Mouse (Mus musculus): ENCODE data around the gene Ptcd2. TPM values are rescaled to one million over a fixed set of nuclear protein-coding genes. Genes with fewer than 3 reads are reported as not detected.
A peak's percentile ranks its signal among the peaks of the same experiment; 100 is the strongest.

The Ptcd2 gene
- polyA plus RNA-seq, 1 experiment from 2014 or later: 59.4 TPM

DNA sequence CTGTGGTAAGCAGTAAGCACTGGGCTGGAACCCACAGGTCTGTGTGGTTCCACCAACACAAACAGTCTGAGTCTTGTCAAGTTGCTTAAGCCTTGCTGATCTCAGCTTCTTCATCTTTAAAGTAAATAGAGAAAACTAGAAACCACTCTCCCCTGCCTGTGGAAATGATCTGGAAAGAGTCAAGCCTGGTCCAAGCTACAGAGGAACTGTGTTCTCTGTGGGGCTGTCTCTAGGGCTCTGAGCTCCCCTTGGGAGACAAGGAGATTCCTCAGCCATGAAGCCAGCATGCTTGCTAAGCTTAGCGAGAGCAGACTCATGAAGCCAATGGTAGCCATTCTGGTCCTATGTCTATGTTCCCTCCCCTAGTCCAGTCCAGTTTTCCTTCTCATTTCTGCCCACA is 33.7 kb upstream of the Ptcd2 start:
- no peak overlapping the region for H3K4me2 ChIP-seq (ENCODE audit: low read length)
- ATAC-seq: no peak
- H3K4me3 ChIP-seq (ENCODE audit: low read length): no peak overlapping the region
- no peaks in the 10 kb centered on the region for H3K9me3 ChIP-seq (ENCODE audit: control insufficient read depth, low read length)
- no peaks in the 10 kb centered on the region for H3K36me3 ChIP-seq (ENCODE audit: control insufficient read depth, insufficient read depth, low read length)
- 100% methylated on average over 1 of the region's 1 CpGs for WGBS
- H3K27ac ChIP-seq (ENCODE audit: low read depth, low read length): no peak overlapping the region
- no peak overlapping the region for H3K9ac ChIP-seq (ENCODE audit: low read depth, low read length)
- no peaks in the 10 kb centered on the region for H3K27me3 ChIP-seq (replicated peaks; ENCODE audit: control insufficient read depth, insufficient read depth, low read length)
- H3K4me1 ChIP-seq (ENCODE audit: control insufficient read depth, insufficient read depth, low read depth, low read length): no peaks in the 10 kb centered on the region

DNA sequence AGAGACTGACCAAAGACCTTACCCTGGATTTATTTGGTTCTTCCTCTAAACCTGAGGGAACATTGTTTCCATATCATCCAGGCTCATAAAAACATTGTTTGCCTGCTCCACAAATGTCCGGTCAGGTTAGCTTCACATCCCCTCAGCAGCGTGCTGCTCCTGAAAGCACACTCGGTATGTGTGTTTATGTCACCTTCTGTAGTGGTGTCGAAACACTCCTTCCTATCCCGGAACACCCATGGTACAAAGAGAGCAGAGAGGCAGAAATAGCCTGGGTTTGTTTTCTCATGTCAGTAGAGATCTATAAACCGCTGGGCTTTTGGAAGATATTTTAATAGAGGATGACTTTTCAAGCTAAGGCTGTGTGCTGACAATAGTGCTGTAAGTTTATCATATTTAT is 32.5 kb upstream of the Ptcd2 start:
- WGBS: 91% methylated on average over 6 of the region's 6 CpGs
- H3K27ac ChIP-seq (ENCODE audit: low read depth, low read length): no peak overlapping the region
- H3K9me3 ChIP-seq (ENCODE audit: control insufficient read depth, low read length): no peaks in the 10 kb centered on the region
- no peaks in the 10 kb centered on the region for H3K36me3 ChIP-seq (ENCODE audit: control insufficient read depth, insufficient read depth, low read length)
- no peak for ATAC-seq
- no peaks in the 10 kb centered on the region for H3K27me3 ChIP-seq (replicated peaks; ENCODE audit: control insufficient read depth, insufficient read depth, low read length)
- H3K4me2 ChIP-seq (ENCODE audit: low read length): no peak overlapping the region
- H3K4me3 ChIP-seq (ENCODE audit: low read length): no peak overlapping the region
- H3K9ac ChIP-seq (ENCODE audit: low read depth, low read length): no peak overlapping the region
- no peaks in the 10 kb centered on the region for H3K4me1 ChIP-seq (ENCODE audit: control insufficient read depth, insufficient read depth, low read depth, low read length)

DNA sequence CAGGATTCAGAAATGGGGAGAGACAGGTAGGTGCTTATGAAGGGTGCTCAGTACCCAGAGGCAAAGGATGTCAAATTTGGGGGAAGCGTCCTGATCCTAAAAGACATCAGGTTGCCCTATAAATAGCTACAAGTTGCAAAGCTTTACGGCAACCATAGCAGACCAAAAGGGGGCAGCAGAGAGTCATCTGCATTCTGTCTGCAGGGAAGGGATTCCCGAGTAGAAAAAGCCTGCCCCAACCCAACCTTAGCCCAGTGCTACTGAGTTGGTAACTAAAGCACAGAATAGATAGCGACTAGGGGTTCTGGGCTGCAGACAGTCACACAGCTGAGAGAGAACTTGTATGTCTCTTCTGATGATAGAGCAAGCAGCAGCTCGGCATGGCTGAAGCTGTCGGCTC is 31.0 kb upstream of the Ptcd2 start:
- ATAC-seq: peak; percentile 83
- WGBS: 37% methylated on average over 6 of the region's 6 CpGs
- no peaks in the 10 kb centered on the region for H3K4me1 ChIP-seq (ENCODE audit: control insufficient read depth, insufficient read depth, low read depth, low read length)
- no peaks in the 10 kb centered on the region for H3K36me3 ChIP-seq (ENCODE audit: control insufficient read depth, insufficient read depth, low read length)
- H3K27ac ChIP-seq (ENCODE audit: low read depth, low read length): no peak overlapping the region
- H3K9ac ChIP-seq (ENCODE audit: low read depth, low read length): no peak overlapping the region
- H3K4me2 ChIP-seq (ENCODE audit: low read length): no peak overlapping the region
- H3K27me3 ChIP-seq (replicated peaks; ENCODE audit: control insufficient read depth, insufficient read depth, low read length): no peaks in the 10 kb centered on the region
- H3K4me3 ChIP-seq (ENCODE audit: low read length): no peak overlapping the region
- H3K9me3 ChIP-seq (ENCODE audit: control insufficient read depth, low read length): no peaks in the 10 kb centered on the region

DNA sequence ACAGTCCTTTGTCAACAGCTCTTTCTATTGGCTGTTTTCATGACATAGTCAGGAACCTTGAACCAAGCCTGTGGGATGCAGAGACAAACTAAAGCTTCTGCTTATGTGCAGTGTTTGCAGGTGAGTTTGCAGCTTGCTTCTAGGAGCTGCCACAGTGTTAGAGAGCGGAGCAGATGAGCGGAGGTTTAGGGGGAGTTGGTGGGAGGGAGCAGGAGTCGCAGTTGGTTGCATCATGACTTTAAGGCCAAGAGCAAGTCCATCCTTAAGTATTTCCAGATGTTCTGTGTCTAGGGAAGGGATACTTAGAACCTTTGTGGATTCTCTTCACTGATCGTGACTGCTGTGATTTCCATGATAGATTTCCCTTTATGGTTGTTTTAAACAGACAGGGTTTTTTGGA is 29.7 kb upstream of the Ptcd2 start:
- Histone ChIP-seq H3K9me3 (ENCODE audit: control insufficient read depth, low read length) (no peaks in the 10 kb centered on the region), H3K27me3 (replicated peaks; ENCODE audit: control insufficient read depth, insufficient read depth, low read length) (no peaks in the 10 kb centered on the region), H3K4me2 (ENCODE audit: low read length) (no peak overlapping the region), H3K27ac (ENCODE audit: low read depth, low read length) (no peak overlapping the region), H3K9ac (ENCODE audit: low read depth, low read length) (no peak overlapping the region), H3K4me1 (ENCODE audit: control insufficient read depth, insufficient read depth, low read depth, low read length) (no peaks in the 10 kb centered on the region), H3K36me3 (ENCODE audit: control insufficient read depth, insufficient read depth, low read length) (no peaks in the 10 kb centered on the region), H3K4me3 (ENCODE audit: low read length) (no peak overlapping the region)
- ATAC-seq: no peak
- 78% methylated on average over 4 of the region's 4 CpGs for WGBS

DNA sequence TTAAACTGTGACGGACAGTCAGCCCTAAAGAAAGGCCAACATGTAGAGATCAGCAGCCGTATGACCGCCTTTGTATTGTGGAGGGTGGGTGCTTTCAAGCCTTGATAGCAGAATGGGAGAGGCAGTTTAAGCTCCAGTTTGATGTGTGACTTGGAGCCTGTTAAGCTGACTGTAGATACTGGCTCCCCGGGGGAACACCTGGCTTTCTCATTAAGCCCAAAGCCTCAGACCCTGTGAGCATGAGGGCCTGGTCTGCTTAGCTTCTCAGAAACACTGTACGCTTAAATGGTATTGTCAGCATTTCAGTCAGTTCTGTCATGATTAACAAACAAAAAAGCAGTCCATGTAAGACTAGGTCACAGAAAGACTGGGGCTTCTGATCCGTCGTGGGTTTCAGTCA is 29.2 kb upstream of the Ptcd2 start:
- Histone ChIP-seq H3K9me3 (ENCODE audit: control insufficient read depth, low read length) (no peaks in the 10 kb centered on the region), H3K4me3 (ENCODE audit: low read length) (no peak overlapping the region), H3K9ac (ENCODE audit: low read depth, low read length) (no peak overlapping the region), H3K4me1 (ENCODE audit: control insufficient read depth, insufficient read depth, low read depth, low read length) (no peaks in the 10 kb centered on the region), H3K36me3 (ENCODE audit: control insufficient read depth, insufficient read depth, low read length) (no peaks in the 10 kb centered on the region), H3K4me2 (ENCODE audit: low read length) (no peak overlapping the region), H3K27ac (ENCODE audit: low read depth, low read length) (no peak overlapping the region), H3K27me3 (replicated peaks; ENCODE audit: control insufficient read depth, insufficient read depth, low read length) (no peaks in the 10 kb centered on the region)
- ATAC-seq: no peak
- WGBS: 79% methylated on average over 7 of the region's 7 CpGs

DNA sequence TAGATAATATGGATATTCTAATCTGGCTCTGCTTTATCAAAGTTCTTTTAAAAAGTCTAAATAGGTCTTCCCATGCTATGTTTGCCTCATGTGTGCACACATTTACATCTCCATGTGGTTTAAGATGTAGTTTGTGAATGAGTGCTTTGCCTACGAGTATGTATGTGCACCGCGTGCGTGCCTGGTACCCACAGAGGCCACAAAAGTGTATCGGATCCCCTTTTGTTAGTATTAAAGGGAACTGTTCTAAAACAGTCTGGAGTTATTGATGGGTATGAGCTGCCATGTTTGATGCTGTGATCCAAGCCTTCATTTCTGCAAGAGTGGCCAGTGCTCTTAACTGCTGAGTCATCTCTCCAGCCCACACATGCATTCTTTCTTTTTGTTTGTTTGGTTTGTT is 26.8 kb upstream of the Ptcd2 start:
- Histone ChIP-seq H3K4me3 (ENCODE audit: low read length) (no peak overlapping the region), H3K4me2 (ENCODE audit: low read length) (no peak overlapping the region), H3K4me1 (ENCODE audit: control insufficient read depth, insufficient read depth, low read depth, low read length) (no peaks in the 10 kb centered on the region; the same call in 1 of the 2 replicates), H3K9me3 (ENCODE audit: control insufficient read depth, low read length) (no peaks in the 10 kb centered on the region), H3K27me3 (replicated peaks; ENCODE audit: control insufficient read depth, insufficient read depth, low read length) (no peaks in the 10 kb centered on the region), H3K36me3 (ENCODE audit: control insufficient read depth, insufficient read depth, low read length) (no peaks in the 10 kb centered on the region), H3K27ac (ENCODE audit: low read depth, low read length) (no peak overlapping the region), H3K9ac (ENCODE audit: low read depth, low read length) (no peak overlapping the region)
- ATAC-seq: no peak
- WGBS: 89% methylated on average over 5 of the region's 5 CpGs

DNA sequence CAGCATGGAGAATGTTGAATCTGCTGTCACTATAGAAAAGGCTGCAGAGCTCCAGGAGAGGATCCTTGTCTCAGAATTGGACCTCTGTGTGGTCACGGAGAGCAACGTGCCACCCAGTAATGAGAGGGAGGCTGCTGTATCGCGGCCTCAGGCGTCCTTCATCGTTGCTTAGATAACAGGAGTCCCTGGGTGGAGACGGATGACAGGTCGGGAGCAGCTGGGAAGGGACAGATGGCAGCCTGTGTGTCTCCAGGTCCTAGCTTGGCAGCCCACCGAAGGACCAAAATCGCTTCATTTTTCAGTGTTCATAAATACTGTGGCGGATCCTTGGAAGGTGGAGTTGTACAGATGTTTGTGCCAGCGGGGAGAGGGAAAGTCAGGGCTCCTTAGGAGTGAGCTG is 24.6 kb upstream of the Ptcd2 start:
- Histone ChIP-seq H3K9ac (ENCODE audit: low read depth, low read length) (no peak overlapping the region), H3K4me1 (ENCODE audit: control insufficient read depth, insufficient read depth, low read depth, low read length) (no peaks in the 10 kb centered on the region; the same call in 1 of the 2 replicates), H3K36me3 (ENCODE audit: control insufficient read depth, insufficient read depth, low read length) (no peaks in the 10 kb centered on the region), H3K27me3 (replicated peaks; ENCODE audit: control insufficient read depth, insufficient read depth, low read length) (no peaks in the 10 kb centered on the region), H3K4me3 (ENCODE audit: low read length) (no peak overlapping the region), H3K4me2 (ENCODE audit: low read length) (no peak overlapping the region), H3K9me3 (ENCODE audit: control insufficient read depth, low read length) (no peaks in the 10 kb centered on the region), H3K27ac (ENCODE audit: low read depth, low read length) (no peak overlapping the region)
- ATAC-seq: peak; percentile 79
- WGBS: 49% methylated on average over 12 of the region's 12 CpGs

DNA sequence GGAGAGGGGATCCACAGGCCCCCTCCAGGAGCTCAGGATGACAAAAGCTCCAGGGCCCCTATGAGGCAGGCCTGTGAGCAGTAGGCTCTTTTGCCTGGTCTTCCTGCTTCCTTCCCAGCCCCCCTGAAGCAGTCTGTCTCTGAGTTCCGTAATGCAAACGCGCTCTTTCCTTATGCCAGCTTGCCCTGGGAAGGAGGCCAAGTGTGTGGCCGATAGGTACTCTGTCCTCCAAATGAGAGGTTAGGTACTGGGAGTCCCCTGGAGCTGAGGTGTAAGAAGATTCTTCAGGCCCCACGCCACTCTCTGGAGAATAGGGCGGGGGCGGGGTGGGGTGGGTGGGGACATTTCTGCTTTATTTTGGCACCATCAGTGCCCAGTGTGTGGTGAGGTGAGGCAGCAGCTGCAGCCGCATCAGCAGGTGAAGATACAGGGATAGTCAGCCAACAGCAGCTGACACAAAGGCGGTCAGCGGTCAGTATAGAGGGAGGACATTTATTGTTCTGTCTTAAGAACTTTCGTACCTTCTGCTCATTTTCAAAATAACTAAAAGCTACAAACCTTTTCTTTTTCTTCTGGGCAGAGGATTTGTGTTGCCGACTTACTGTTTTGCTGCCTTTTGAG is 23.2 kb upstream of the Ptcd2 start:
- no peaks in the 10 kb centered on the region for H3K9me3 ChIP-seq (ENCODE audit: control insufficient read depth, low read length)
- 73% methylated on average over 12 of the region's 12 CpGs for WGBS
- ATAC-seq: 0 out of 2 replicates have a peak, but pooled peaks have one; percentile 60
- H3K9ac ChIP-seq (ENCODE audit: low read depth, low read length): no peak overlapping the region; the same call in 1 of the 2 replicates
- H3K4me3 ChIP-seq (ENCODE audit: low read length): no peak overlapping the region
- H3K36me3 ChIP-seq (ENCODE audit: control insufficient read depth, insufficient read depth, low read length): peaks cover 3% of the 10 kb centered on the region; the same call in 1 of the 2 replicates
- no peaks in the 10 kb centered on the region; the same call in 1 of the 2 replicates for H3K4me1 ChIP-seq (ENCODE audit: control insufficient read depth, insufficient read depth, low read depth, low read length)
- no peaks in the 10 kb centered on the region for H3K27me3 ChIP-seq (replicated peaks; ENCODE audit: control insufficient read depth, insufficient read depth, low read length)
- H3K27ac ChIP-seq (ENCODE audit: low read depth, low read length): no peak overlapping the region
- no peak overlapping the region for H3K4me2 ChIP-seq (ENCODE audit: low read length)

DNA sequence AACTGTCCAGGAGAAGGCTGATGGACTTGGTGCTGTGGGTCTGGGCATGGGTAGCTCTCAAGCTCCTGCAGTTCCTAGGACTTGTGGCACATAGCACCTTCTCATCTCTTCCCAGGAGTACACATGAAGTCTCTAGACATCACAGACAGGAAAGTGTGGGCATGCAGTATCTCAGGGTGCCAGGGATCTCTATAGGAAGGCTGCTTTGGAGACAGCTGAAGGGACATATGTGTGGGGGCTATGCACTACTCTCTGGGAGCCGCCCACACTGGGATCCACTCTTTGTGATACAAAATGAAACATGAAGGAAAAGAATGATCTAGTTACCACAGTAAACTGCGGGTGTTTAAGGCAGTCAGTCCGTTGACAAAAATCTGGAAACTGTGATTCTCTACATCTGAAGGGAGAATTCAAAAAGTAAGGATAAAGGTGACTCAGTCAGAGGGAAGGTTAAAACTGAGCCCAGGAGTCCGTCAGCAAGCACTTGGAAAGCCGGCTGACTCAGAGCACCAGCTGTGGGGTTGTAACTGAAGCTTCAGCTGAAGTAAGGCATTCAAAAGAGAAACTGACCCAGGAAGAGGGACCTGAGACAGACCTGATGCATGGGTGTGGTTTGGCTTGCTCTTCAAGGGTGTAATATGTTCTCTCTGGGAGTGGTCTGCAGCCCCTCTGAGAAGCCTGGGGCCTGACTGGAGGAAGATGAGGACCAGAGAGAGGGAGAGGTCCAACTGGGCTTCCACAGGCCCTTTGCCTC is 22.1 kb upstream of the Ptcd2 start:
- Histone ChIP-seq H3K9me3 (ENCODE audit: control insufficient read depth, low read length) (no peaks in the 10 kb centered on the region), H3K36me3 (ENCODE audit: control insufficient read depth, insufficient read depth, low read length) (peaks cover 3% of the 10 kb centered on the region; the same call in 1 of the 2 replicates), H3K27ac (ENCODE audit: low read depth, low read length) (no peak overlapping the region), H3K4me2 (ENCODE audit: low read length) (no peak overlapping the region), H3K27me3 (replicated peaks; ENCODE audit: control insufficient read depth, insufficient read depth, low read length) (no peaks in the 10 kb centered on the region), H3K4me1 (ENCODE audit: control insufficient read depth, insufficient read depth, low read depth, low read length) (no peaks in the 10 kb centered on the region; the same call in 1 of the 2 replicates), H3K9ac (ENCODE audit: low read depth, low read length) (no peak overlapping the region), H3K4me3 (ENCODE audit: low read length) (no peak overlapping the region)
- WGBS: 84% methylated on average over 5 of the region's 5 CpGs
- ATAC-seq: no peak

Measured in hindbrain, embryonic 16.5 days (tissue).